Mouse (Mus musculus) hindbrain, embryonic 13.5 days (tissue): ENCODE data around the gene Iba57. TPM values are rescaled to one million over a fixed set of nuclear protein-coding genes. Genes with fewer than 3 reads are reported as not detected.
A peak's percentile ranks its signal among the peaks of the same experiment; 100 is the strongest.

Experiments used
- ATAC-seq: fragments of 200-750 bp; cut with Nextera tagmentation; 2 replicates; pipeline ENCODE4 v1.8.0; 2017; ENCODE audit warnings: moderate TSS enrichment; ENCODE audit not compliant: low FRiP score
- H3K27ac ChIP-seq: fragments of 300-500 bp; sonication (generic); 2 replicates; pipeline ENCODE4 v1.5.1; 2015; ENCODE audit warnings: inconsistent platforms, mild to moderate bottlenecking, moderate library complexity
- H3K27me3 ChIP-seq: fragments of 300-500 bp; sonication (generic); 2 replicates; pipeline ENCODE4 v1.6.1; 2015; ENCODE audit warnings: mild to moderate bottlenecking, inconsistent platforms
- H3K36me3 ChIP-seq: fragments of 300-500 bp; sonication (generic); 2 replicates; pipeline ENCODE4 v1.6.1; 2015; ENCODE audit warnings: mild to moderate bottlenecking, inconsistent platforms
- H3K4me1 ChIP-seq: fragments of 300-500 bp; sonication (generic); replicated peaks from 2 replicates; pipeline ENCODE4 v1.6.1; 2015; ENCODE audit warnings: inconsistent platforms
- H3K4me2 ChIP-seq: fragments of 300-500 bp; sonication (generic); 2 replicates; pipeline ENCODE4 v1.6.1; 2015; ENCODE audit warnings: inconsistent platforms, mild to moderate bottlenecking, moderate library complexity
- H3K4me3 ChIP-seq: fragments of 300-500 bp; sonication (generic); 2 replicates; pipeline ENCODE4 v1.5.1; 2015; ENCODE audit warnings: mild to moderate bottlenecking, inconsistent platforms
- H3K9ac ChIP-seq: fragments of 300-500 bp; sonication (generic); 2 replicates; pipeline ENCODE4 v1.6.1; 2015; ENCODE audit warnings: mild to moderate bottlenecking, inconsistent platforms
- H3K9me3 ChIP-seq: fragments of 300-500 bp; sonication (generic); 2 replicates; pipeline ENCODE4 v1.6.1; 2016; ENCODE audit warnings: inconsistent platforms
- WGBS: fragments of 180-500 bp; shearing (Covaris S2); methylation state at CpG from one replicate; pipeline ENCODE4 v1.1.7; 2015; 5-methylcytosine and 5-hydroxymethylcytosine counted together
- polyA plus RNA-seq: library from polyadenylated mRNA; unstranded; fragments of >200 nt; fragmentation: Nextera tagmentation; extraction: Ambion mirVana; gene quantifications from 2 replicates; pipeline ENCODE4 v1.2.1, GENCODE M21; 2015

Iba57 gene
- polyA plus RNA-seq, 1 experiment from 2014 or later: 6.2 TPM

DNA sequence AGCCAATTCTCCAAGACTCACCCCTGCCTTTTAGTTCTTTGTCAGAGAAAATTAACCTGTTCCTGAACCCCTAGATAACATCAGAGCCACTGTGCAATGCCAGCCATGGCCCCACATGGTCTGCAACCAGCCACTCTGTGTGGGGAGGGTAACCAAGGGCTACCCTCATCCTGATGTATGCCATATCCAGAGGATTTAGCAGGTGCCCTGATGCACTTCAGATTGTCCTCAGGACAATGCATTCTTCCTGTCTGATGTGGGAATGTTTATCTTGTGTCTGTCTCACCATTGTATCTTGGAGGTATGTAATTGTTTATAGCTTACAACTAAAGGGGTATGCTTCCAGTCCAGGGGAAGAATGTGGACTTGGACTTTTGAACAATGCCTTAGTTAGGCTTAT, 32.7 kb upstream of the Iba57 start:
- Histone ChIP-seq H3K4me2 (no peak overlapping the region), H3K4me3 (no peak overlapping the region), H3K36me3 (peaks cover 10% of the 10 kb centered on the region), H3K27me3 (peaks cover 9% of the 10 kb centered on the region; the same call in 1 of the 2 replicates), H3K27ac (no peak overlapping the region), H3K4me1 (peaks cover 5% of the 10 kb centered on the region), H3K9me3 (no peaks in the 10 kb centered on the region), H3K9ac (no peak overlapping the region)
- no peak for ATAC-seq

DNA sequence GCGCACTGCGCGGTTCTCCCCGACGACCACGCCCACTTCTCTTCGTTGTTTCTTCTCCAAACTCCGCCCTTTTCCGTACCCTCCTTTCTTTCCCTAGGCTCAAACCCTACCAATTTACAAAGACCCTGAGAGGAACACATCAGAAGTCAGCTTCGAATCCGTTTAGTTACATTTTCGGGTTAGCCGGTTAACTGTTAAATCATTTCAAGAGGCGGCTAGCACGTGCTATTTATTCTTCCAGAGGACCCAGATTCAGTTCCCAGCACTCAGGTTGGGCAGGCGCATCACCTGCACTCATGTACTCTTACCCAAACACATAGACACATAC, 28.5 kb upstream of the Iba57 start, which contains the start of gene Guk1:
TSS of gene Guk1 (minus strand) at position 154 of the 328 bp plus-strand sequence.
- Histone ChIP-seq H3K36me3 (no peaks in the 10 kb centered on the region), H3K27me3 (peaks cover 9% of the 10 kb centered on the region; the same call in 1 of the 2 replicates), H3K27ac (peak within 1 kb of the TSS; percentile 93), H3K4me3 (peak within 1 kb of the TSS; percentile 60), H3K4me1 (peaks cover 32% of the 10 kb centered on the region), H3K9me3 (no peaks in the 10 kb centered on the region), H3K4me2 (peak within 1 kb of the TSS; percentile 76), H3K9ac (peak within 1 kb of the TSS; percentile 86)
- peak; percentile 36; the same call in 1 of the 2 replicates for ATAC-seq
- 5% methylated on average over 16 of the region's 16 CpGs for WGBS

DNA sequence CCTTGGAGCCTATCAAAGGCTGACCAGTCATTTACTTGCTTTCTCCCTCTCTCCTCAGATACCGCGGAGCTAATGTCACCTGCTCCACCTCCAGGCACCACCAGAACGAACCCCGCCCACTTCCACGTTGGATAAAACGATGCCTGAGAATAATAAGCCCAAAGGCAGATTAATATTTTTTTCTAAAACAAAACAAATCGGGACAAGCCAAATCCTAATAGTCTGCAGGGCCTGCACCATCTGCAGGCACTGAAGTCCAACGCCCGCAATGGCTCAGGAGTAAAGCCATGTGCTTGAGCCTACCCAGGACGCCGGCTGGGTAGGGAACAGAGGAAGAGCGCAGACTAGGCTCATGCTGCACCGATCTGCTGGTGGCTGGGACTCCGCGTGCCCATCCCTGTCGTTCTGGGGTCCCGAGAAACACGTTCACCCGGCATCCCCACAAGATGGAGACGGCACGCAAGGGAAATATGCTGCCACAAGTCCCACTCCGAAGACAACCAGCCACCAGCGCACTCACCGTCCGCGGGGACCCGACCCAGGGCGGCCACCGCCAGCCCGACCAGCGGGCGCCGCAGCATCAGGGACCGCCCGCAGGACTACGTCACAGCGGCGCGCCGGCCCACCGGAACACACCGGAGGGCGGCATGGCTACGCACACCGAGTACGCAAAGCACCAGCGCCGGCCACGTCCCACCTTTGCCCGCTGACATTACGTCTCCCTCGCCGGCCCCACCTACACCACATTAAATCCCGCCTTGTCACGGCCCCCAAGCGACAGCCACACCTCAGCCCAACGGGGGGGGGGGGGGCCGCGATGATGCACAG, 27.9 kb upstream of the Iba57 start:
- ATAC-seq: peak; percentile 96
- Histone ChIP-seq H3K9ac (peak overlapping the region; percentile 86), H3K4me1 (peaks cover 32% of the 10 kb centered on the region), H3K4me3 (peak overlapping the region; percentile 60), H3K27me3 (peaks cover 9% of the 10 kb centered on the region; the same call in 1 of the 2 replicates), H3K36me3 (peaks cover 5% of the 10 kb centered on the region), H3K27ac (peak overlapping the region; percentile 93), H3K4me2 (peak overlapping the region; percentile 76), H3K9me3 (no peaks in the 10 kb centered on the region)
- WGBS: under 1% methylated on average over 52 of the region's 59 CpGs

GRCm38 (mm10) chr11:59187706-59188105, 24.2 kb upstream of the Iba57 start:
- Histone ChIP-seq H3K27ac (no peak overlapping the region), H3K4me2 (no peak overlapping the region), H3K9me3 (no peaks in the 10 kb centered on the region), H3K4me3 (no peak overlapping the region), H3K36me3 (peaks cover 42% of the 10 kb centered on the region), H3K4me1 (peaks cover 32% of the 10 kb centered on the region), H3K27me3 (no peaks in the 10 kb centered on the region), H3K9ac (peak overlapping the region; percentile 51; the same call in 1 of the 2 replicates)
- 86% methylated on average over 6 of the region's 6 CpGs for WGBS
- no peak for ATAC-seq

- Histone ChIP-seq H3K9ac (no peak overlapping the region), H3K36me3 (peaks cover 46% of the 10 kb centered on the region), H3K4me2 (no peak overlapping the region), H3K9me3 (no peaks in the 10 kb centered on the region), H3K27me3 (peaks cover 5% of the 10 kb centered on the region; the same call in 1 of the 2 replicates), H3K4me1 (peaks cover 26% of the 10 kb centered on the region), H3K4me3 (no peak overlapping the region), H3K27ac (no peak overlapping the region)
- 88% methylated on average over 5 of the region's 5 CpGs for WGBS
- no peak for ATAC-seq
Measured at GRCm38 (mm10) chr11:59185490-59185889, 22.0 kb upstream of the Iba57 start.

DNA sequence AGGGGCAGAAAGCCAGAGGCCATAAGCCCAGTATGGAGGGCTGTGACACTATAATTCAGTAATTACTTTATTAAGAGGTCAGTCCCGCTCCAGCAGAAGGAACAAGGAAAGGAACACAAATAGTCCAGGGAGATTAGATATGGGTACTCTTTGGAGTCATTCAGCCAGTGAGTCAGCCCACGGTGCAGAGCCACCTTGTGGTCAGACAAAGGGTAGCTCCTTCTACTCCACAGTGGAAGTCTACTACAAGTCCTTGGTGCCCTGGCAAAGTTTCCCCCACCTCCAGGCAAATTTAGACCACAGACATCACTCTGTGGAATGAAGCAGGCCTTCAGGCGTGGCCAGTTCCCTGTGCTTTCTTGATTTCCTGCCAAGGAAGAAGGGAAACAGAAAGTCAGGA, 20.3 kb upstream of the Iba57 start:
- no peak overlapping the region for H3K9ac ChIP-seq
- H3K27me3 ChIP-seq: peaks cover 22% of the 10 kb centered on the region
- no peak overlapping the region for H3K4me3 ChIP-seq
- H3K4me2 ChIP-seq: no peak overlapping the region
- ATAC-seq: peak; percentile 41; the same call in 1 of the 2 replicates
- H3K4me1 ChIP-seq: peaks cover 10% of the 10 kb centered on the region
- H3K36me3 ChIP-seq: peaks cover 46% of the 10 kb centered on the region
- WGBS: 32% methylated on average over 3 of the region's 3 CpGs
- no peak overlapping the region for H3K27ac ChIP-seq
- no peaks in the 10 kb centered on the region for H3K9me3 ChIP-seq

GRCm38 (mm10) chr11:59182864-59183331, 19.4 kb upstream of the Iba57 start, which contains the start of gene Gjc2:
Gene Gjc2 (minus strand): TSS chr11:59183213.
- Histone ChIP-seq H3K4me1 (peaks cover 4% of the 10 kb centered on the region; the same call in 1 of the 2 replicates), H3K9ac (0 out of 2 replicates have a peak within 1 kb of the TSS, but pooled peaks have one; percentile 39), H3K9me3 (no peaks in the 10 kb centered on the region), H3K36me3 (peaks cover 46% of the 10 kb centered on the region), H3K27ac (no peak within 1 kb of the TSS), H3K4me3 (no peak within 1 kb of the TSS), H3K27me3 (peaks cover 31% of the 10 kb centered on the region), H3K4me2 (no peak within 1 kb of the TSS)
- 53% methylated on average over 3 of the region's 3 CpGs for WGBS
- ATAC-seq: no peak

DNA sequence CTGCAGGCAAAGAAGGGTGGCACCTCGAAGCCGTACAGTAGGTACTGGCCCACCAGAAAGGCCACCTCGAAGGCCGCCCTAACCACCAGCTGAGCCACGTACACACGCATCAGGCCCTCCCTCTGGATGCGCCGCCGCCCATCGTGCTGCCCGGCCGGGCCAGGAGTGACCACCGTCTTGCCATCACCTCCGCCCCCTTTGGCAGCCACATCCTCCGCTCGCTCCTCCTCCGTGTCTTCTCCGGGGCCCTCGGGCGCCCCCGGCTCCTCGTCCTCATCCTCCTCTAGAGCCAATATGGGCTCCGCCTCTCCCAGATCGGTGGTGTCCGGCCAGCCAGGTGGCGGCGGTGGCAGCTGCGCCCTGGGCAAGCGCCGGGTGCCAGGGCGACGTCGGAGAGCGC, 13.4 kb upstream of the Iba57 start:
- Histone ChIP-seq H3K4me1 (no peaks in the 10 kb centered on the region; the same call in 1 of the 2 replicates), H3K4me3 (peak overlapping the region; percentile 16), H3K27me3 (peaks cover 85% of the 10 kb centered on the region), H3K9me3 (no peaks in the 10 kb centered on the region), H3K36me3 (no peaks in the 10 kb centered on the region), H3K4me2 (peak overlapping the region; percentile 13; the same call in 1 of the 2 replicates), H3K9ac (no peak overlapping the region), H3K27ac (no peak overlapping the region)
- no peak for ATAC-seq
- WGBS: 10% methylated on average over 34 of the region's 34 CpGs

DNA sequence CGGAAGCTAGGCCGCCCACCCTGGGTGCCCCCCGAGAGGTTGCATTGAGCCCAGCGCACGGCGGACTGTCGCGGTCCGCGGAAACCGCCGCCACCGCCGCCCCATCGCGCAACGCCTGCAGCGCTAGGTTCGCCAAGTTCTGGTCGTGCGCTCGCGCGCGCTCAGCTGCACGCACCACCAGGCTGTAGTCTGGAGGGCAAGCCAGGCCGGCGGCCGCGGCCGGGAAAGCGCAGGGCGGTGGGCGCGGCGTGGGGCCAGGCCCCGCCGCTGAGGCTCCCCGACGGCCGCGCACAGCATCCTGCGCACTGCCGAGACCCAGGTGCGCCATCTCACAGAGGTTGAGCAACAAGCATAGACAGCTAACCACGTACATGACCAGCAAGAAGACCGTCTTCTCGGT, 12.9 kb upstream of the Iba57 start:
- Histone ChIP-seq H3K4me3 (peak overlapping the region; percentile 16), H3K4me2 (peak overlapping the region; percentile 13; the same call in 1 of the 2 replicates), H3K4me1 (no peaks in the 10 kb centered on the region; the same call in 1 of the 2 replicates), H3K27me3 (peaks cover 82% of the 10 kb centered on the region), H3K9me3 (no peaks in the 10 kb centered on the region), H3K9ac (no peak overlapping the region), H3K36me3 (no peaks in the 10 kb centered on the region), H3K27ac (no peak overlapping the region)
- 3% methylated on average over 48 of the region's 48 CpGs for WGBS
- ATAC-seq: no peak

DNA sequence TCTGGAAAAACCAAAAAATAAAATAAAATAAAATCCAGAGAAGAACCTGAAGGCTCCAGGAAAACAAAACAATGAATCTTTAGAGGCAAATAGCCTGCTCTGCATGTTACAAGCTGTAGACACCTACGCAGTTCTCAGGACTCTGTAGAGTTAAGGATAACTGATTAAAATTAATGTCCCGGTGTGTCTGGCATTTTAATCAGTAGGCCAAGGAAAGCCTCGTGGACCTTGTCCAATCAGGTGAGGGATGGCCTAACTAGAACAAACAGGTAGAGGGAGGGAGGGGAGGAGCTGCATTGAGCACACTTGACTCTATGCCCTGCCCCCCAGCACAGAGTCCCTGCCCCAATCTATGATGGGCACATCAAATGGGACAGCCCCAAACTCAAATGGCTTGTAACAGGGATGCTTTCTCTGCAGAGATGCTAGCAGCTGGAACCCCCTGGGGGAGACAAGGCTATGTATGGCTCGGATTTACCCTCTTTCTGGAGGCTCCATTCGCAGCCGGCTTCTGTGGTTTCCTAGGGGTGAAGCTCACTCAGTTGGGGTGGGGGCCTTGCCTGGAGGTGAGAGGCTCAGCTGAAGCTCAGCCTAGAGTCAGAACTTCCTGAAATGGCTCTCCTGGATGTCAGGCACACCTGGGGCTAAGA, 10.8 kb upstream of the Iba57 start:
- peaks cover 72% of the 10 kb centered on the region for H3K27me3 ChIP-seq
- no peak overlapping the region for H3K9ac ChIP-seq
- H3K9me3 ChIP-seq: no peaks in the 10 kb centered on the region
- WGBS: 49% methylated on average over 6 of the region's 6 CpGs
- no peak overlapping the region for H3K4me3 ChIP-seq
- H3K27ac ChIP-seq: no peak overlapping the region
- ATAC-seq: no peak
- no peak overlapping the region for H3K4me2 ChIP-seq
- H3K4me1 ChIP-seq: no peaks in the 10 kb centered on the region; the same call in 1 of the 2 replicates
- H3K36me3 ChIP-seq: no peaks in the 10 kb centered on the region

- Histone ChIP-seq H3K4me1 (no peaks in the 10 kb centered on the region), H3K27me3 (peaks cover 39% of the 10 kb centered on the region), H3K36me3 (no peaks in the 10 kb centered on the region), H3K4me2 (no peak overlapping the region), H3K27ac (no peak overlapping the region), H3K9me3 (no peaks in the 10 kb centered on the region), H3K9ac (no peak overlapping the region), H3K4me3 (no peak overlapping the region)
- ATAC-seq: no peak
- 78% methylated on average over 4 of the region's 4 CpGs for WGBS
Measured at GRCm38 (mm10) chr11:59170549-59170948, 7.0 kb upstream of the Iba57 start.

DNA sequence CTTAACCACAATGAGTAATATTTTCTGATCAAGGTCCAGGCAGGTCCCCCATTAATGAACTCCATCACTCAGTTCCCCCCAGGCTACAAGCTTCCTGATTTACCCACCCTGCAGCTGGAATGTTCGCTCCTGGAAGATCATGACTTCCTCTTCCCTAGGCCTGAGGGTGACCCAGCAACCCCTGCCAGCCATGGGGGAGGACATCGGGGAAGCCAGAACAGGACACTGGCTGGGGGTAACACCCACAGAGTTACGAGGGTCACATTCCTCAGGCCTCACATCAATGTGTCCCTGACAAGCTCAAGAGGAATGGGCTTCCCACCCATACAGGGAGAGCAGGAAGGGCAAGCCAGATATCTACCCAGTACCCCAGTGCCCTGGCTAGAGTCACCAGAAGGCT, 6.3 kb upstream of the Iba57 start:
- Histone ChIP-seq H3K4me1 (no peaks in the 10 kb centered on the region), H3K4me3 (no peak overlapping the region), H3K4me2 (no peak overlapping the region), H3K27ac (no peak overlapping the region), H3K36me3 (no peaks in the 10 kb centered on the region), H3K27me3 (peaks cover 32% of the 10 kb centered on the region), H3K9me3 (no peaks in the 10 kb centered on the region), H3K9ac (0 out of 2 replicates have a peak overlapping the region, but pooled peaks have one; percentile 10)
- no peak for ATAC-seq
- WGBS: 80% methylated on average over 3 of the region's 3 CpGs
